Mouse (Mus musculus): ENCODE measurements around the gene Vmn1r199. TPM values are rescaled to one million over a fixed set of nuclear protein-coding genes. Genes with fewer than 3 reads are reported as not detected.
"Not testable (repeated sequence)": the region's sequence is repeated elsewhere in the genome, so short reads cannot be mapped to it uniquely, and the experiment has no call there.

Gene Vmn1r199
- not detected for total RNA-seq (2021)
- long read RNA-seq, experiment 1 = 0 reads
- long read RNA-seq, experiment 2 = 0 reads

GRCm38 (mm10) chr13:22379518-22379917 is at the start of gene Vmn1r199:
Gene Vmn1r199 (plus strand): TSS chr13:22379818.
- intact Hi-C loops (cut with DNase I) = no loop called here
- no peak for DNase-seq

- no peak for DNase-seq
These were observed 46.3 kb upstream of the Vmn1r199 start for GRCm38 (mm10) chr13:22333269-22333668.

GRCm38 (mm10) chr13:22335565-22335964 is 44.1 kb upstream of the Vmn1r199 start:
- intact Hi-C loops (cut with DNase I) = no loop called here
- no peak for DNase-seq

More at GRCm38 (mm10) chr13:22333269-22333668, 46.3 kb upstream of the Vmn1r199 start:
- intact Hi-C loops (cut with DNase I) = no loop called here

GRCm38 (mm10) chr13:22350064-22350463 is 29.6 kb upstream of the Vmn1r199 start, which contains the start of gene Vmn1r198:
Gene Vmn1r198 (plus strand): TSS chr13:22350364.
- intact Hi-C loops (cut with DNase I) = no loop called here
- no peak for DNase-seq

- intact Hi-C loops (cut with DNase I) = no loop called here
- DNase-seq = no peak
These were observed 28.8 kb upstream of the Vmn1r199 start for GRCm38 (mm10) chr13:22350813-22351212.

- DNase-seq; intact Hi-C loops (cut with DNase I): not testable (repeated sequence)
These were observed 1.5 kb downstream of the Vmn1r199 start for GRCm38 (mm10) chr13:22381128-22381527.

DNA sequence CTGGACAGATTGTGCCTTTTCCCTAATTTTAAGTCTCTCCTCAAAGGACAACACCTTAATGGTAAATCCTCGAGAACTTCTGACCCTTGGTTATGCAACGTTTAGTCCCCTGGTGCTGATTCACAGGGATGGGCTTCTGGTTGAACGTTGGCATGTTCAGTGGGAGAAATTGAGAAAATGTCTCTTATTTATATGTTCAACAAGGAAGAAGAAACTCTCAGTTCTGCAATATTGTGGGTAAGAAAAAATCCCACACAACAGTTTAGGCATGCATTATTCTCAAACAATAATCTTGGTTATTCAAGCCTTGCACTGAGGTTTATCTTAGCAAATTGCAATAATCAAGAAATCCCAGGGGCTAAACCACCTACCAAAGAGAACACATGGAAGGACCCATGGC is 3.8 kb downstream of the Vmn1r199 start:
- DNase-seq = no peak
- intact Hi-C loops (cut with DNase I) = no loop called here

GRCm38 (mm10) chr13:22387050-22387449 is 7.4 kb downstream of the Vmn1r199 start:
- intact Hi-C loops (cut with DNase I) = no loop called here
- DNase-seq = no peak

- DNase-seq = no peak
- intact Hi-C loops (cut with DNase I) = no loop called here
These were observed 10.5 kb downstream of the Vmn1r199 start, which contains the start of gene Vmn1r200 for GRCm38 (mm10) chr13:22390073-22390472. Gene Vmn1r200 (plus strand): TSS chr13:22390373.

DNA sequence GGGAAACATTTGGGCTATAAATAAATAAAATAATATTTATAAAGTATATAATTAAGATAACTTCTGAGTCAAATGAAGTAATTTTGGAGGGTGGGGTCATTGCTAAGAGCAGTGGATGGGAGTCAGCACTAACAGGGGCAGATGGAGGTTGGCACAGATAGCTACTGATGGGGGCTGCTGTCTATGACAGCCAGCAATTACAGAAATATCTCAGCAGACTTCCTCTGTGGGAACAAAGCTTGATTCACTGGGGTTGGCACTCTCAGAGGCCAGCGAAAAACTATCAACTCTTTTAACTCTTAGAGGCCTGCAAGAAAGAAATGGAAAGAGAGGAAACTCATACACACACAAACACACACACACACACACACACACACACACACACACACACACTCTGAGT is 23.4 kb downstream of the Vmn1r199 start:
- no peak for DNase-seq
- intact Hi-C loops (cut with DNase I) = no loop called here

Other genes starting within 250 kb of the Vmn1r199 start
- gene Vmn1r191, start 195.8 kb upstream of the Vmn1r199 start, total RNA-seq (2021) = not detected
- gene Vmn1r192, start 188.7 kb upstream of the Vmn1r199 start, total RNA-seq (2021) = not detected
- not detected for gene Vmn1r193, start 156.7 kb upstream of the Vmn1r199 start, total RNA-seq (2021)
- not detected for gene Vmn1r194, start 135.6 kb upstream of the Vmn1r199 start, total RNA-seq (2021)
- not detected for gene Vmn1r195, start 109.3 kb upstream of the Vmn1r199 start, total RNA-seq (2021)
- gene Vmn1r196, start 89.9 kb upstream of the Vmn1r199 start, total RNA-seq (2021) = not detected
- not detected for gene Vmn1r197, start 55.2 kb upstream of the Vmn1r199 start, total RNA-seq (2021)
- not detected for gene Vmn1r198, start 29.5 kb upstream of the Vmn1r199 start, total RNA-seq (2021)
- not detected for gene Vmn1r200, start 10.6 kb downstream of the Vmn1r199 start, total RNA-seq (2021)
- not detected for gene Vmn1r201, start 92.1 kb downstream of the Vmn1r199 start, total RNA-seq (2021)
- not detected for gene Vmn1r202, start 125.6 kb downstream of the Vmn1r199 start, total RNA-seq (2021)
- gene Vmn1r203, start 138.3 kb downstream of the Vmn1r199 start, total RNA-seq (2021) = not detected
- not detected for gene Vmn1r204, start 173.4 kb downstream of the Vmn1r199 start, total RNA-seq (2021)
- not detected for gene Vmn1r205, start 213.2 kb downstream of the Vmn1r199 start, total RNA-seq (2021)
- gene Vmn1r206, start 244.4 kb downstream of the Vmn1r199 start, total RNA-seq (2021) = not detected